Mouse (Mus musculus) left cerebral cortex, postnatal 4 days (tissue): ENCODE data around the gene Irgm2. TPM values are rescaled to one million over a fixed set of nuclear protein-coding genes. Genes with fewer than 3 reads are reported as not detected.

Experiments
- DNase-seq: peaks from one replicate; pipeline ENCODE4 v3.0.0-alpha.2; 2022
- intact Hi-C: fragments of 180-260 bp; cut with DNase I; formaldehyde crosslinking; loops from one replicate; pipeline ENCODE4 v1.15.1; 2025
- total RNA-seq, 2 experiments: library from RNA; stranded (reverse); gene quantifications; 2 replicates each; pipeline ENCODE4 v1.2.3; 2021

Irgm2 gene
- total RNA-seq, 2 experiments from 2014 or later: 0.79 to 1.2 TPM

DNA sequence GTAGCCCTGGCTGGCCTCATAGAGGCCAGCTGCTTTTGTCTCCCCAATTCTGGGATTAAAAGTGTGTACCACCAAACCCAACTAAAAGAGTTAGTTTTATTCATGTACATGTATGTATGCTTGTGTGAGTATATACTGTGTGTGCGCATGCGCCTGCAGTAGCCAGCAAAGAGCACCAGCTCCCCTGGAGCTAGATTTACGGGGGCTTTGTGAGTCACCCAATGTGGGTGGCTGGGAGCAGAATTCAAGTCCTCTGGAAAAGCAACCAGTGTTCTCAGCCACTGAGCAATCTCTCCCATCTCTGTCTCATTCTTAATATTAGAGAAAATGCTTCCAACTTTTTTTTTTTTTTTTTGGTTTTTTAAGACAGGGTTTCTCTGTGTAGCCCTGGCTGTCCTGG is 55.0 kb downstream of the Irgm2 start:
- intact Hi-C loops: no loop called here

DNA sequence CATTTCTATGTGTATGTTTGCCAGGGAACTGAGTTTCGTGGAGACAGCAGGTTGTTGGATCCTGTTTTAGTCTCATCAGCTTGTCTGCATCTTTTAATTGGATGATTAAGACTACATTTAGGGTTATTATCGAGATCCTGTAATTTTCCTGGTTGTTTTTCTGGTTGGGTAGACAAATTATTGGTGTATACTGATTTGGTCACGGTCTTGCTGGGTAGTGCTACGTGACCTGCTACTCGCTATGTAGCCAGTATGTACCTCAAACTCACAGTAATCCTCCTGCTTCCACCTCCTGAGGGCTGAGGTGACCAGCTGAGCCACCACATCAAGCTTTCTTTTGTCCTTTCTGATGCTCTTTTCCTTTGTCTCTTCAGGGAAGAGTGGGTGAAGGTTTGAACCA is 58.4 kb downstream of the Irgm2 start:
- intact Hi-C loops: no loop called here
- no peak for DNase-seq

More for the DNA sequence above, 55.0 kb downstream of the Irgm2 start:
- no peak for DNase-seq

- intact Hi-C loops: no loop called here
- no peak for DNase-seq
These were observed 60.7 kb downstream of the Irgm2 start for GRCm38 (mm10) chr11:58260156-58260555.

DNA sequence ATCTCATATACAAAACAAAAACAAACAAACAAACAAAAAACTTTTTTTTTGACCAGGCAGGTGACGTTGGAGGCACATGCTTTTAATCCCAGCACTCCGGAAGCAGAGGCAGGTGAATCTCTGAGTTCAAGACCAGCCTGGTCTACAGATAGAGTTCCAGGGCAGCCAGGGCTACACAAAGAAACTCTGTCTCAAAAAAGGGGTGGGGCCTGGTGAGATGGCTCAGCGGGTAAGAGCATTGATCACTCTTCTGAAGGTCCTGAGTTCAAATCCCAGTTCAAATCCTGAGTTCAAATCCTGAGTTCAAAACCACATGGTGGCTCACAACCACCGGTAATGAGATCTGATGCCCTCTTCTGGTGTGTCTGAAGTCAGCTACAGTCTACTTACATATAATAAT is 62.4 kb downstream of the Irgm2 start:
- intact Hi-C loops: no loop called here
- DNase-seq: no peak

DNA sequence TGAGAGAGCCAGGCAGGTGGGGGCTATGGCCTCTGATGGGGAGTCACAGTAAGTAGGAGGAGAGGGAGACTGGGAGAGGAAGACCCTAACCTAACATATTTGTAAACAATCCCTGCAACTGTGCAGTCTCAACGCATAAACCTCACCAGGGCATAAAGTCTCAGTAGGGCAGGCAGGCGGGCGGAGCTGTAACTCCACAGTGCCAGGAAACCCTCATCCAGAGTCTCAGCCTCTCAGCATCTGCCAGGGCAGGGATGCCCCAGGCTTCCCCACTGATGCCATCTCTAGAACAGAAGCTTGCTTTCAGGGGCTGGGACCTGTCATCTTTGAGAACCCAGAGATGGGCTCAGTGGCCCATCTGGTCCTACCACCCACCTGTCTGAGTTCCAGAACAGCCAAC is 62.9 kb downstream of the Irgm2 start:
- no peak for DNase-seq
- intact Hi-C loops: no loop called here

GRCm38 (mm10) chr11:58263516-58263915 is 64.1 kb downstream of the Irgm2 start:
- intact Hi-C loops: no loop called here
- DNase-seq: no peak

- intact Hi-C loops: no loop called here
- DNase-seq: no peak
These were observed 65.1 kb downstream of the Irgm2 start for GRCm38 (mm10) chr11:58264546-58264945.

- DNase-seq: no peak
- intact Hi-C loops: no loop called here
These were observed 68.9 kb downstream of the Irgm2 start for GRCm38 (mm10) chr11:58268285-58268684.

Other genes starting within 250 kb of the Irgm2 start
- 10 to 100 TPM; 97.9 to 100.0 TPM for gene Larp1, start 190.6 kb upstream of the Irgm2 start, total RNA-seq
- not detected for gene Gm12248, start 106.5 kb upstream of the Irgm2 start, total RNA-seq
- 10 to 100 TPM; 58.3 to 62.8 TPM for gene Cnot8, start 95.5 kb upstream of the Irgm2 start, total RNA-seq
- 10 to 100 TPM; 21.3 to 22.0 TPM for gene Gemin5, start 31.1 kb upstream of the Irgm2 start, total RNA-seq
- 10 to 100 TPM; 37.6 to 37.9 TPM for gene Mrpl22, start 28.0 kb upstream of the Irgm2 start, total RNA-seq
- gene Igtp, start 62 bp upstream of the Irgm2 start, total RNA-seq: under 1 TPM; 0.66 to 0.79 TPM
- gene 4930438A08Rik, start 75.2 kb downstream of the Irgm2 start, total RNA-seq: not detected
- gene Zfp692, start 107.5 kb downstream of the Irgm2 start, total RNA-seq: 10 to 100 TPM; 30.4 to 32.2 TPM
- 10 to 100 TPM; 43.5 TPM for gene Zfp672, start 130.7 kb downstream of the Irgm2 start, total RNA-seq
- gene Sh3bp5l, start 131.1 kb downstream of the Irgm2 start, total RNA-seq: 10 to 100 TPM; 44.2 to 48.8 TPM
- gene Lypd8, start 179.4 kb downstream of the Irgm2 start, total RNA-seq: not detected
- gene 1810065E05Rik, start 221.5 kb downstream of the Irgm2 start, total RNA-seq: not detected
- not detected for gene Gm12253, start 232.9 kb downstream of the Irgm2 start, total RNA-seq